Mouse (Mus musculus) adrenal gland, postnatal 36 days (tissue): ENCODE measurements around the gene Klhl23. TPM values are rescaled to one million over a fixed set of nuclear protein-coding genes. Genes with fewer than 3 reads are reported as not detected.

Experiments used
- DNase-seq, 2 experiments: peaks; one replicate each; pipeline ENCODE4 v3.0.0; 2021; ENCODE audit warnings: mixed read lengths in 1 of 2
- total RNA-seq, 2 experiments: library from RNA; stranded (reverse); gene quantifications; 2 replicates each; pipeline ENCODE4 v1.2.3; 2021

Klhl23 gene
- total RNA-seq, 2 experiments from 2014 or later: 9.1 to 12.5 TPM

- no peak for DNase-seq
Measured at GRCm38 (mm10) chr2:69829680-69830079, 7.9 kb downstream of the Klhl23 start.

GRCm38 (mm10) chr2:69830116-69830515 lies 8.4 kb downstream of the Klhl23 start:
- DNase-seq: no peak

GRCm38 (mm10) chr2:69837244-69837967 lies 15.7 kb downstream of the Klhl23 start:
- no peak for DNase-seq

GRCm38 (mm10) chr2:69837996-69838395 lies 16.3 kb downstream of the Klhl23 start:
- no peak for DNase-seq

- DNase-seq: no peak
Measured at GRCm38 (mm10) chr2:69838707-69839106, 17.0 kb downstream of the Klhl23 start.

- no peak for DNase-seq
Measured at GRCm38 (mm10) chr2:69840261-69840660, 18.5 kb downstream of the Klhl23 start.

- DNase-seq: peak in 1 of 2 experiments; percentile 28
Measured at GRCm38 (mm10) chr2:69849215-69849614, 27.5 kb downstream of the Klhl23 start.

- DNase-seq: peak; percentile 16 to 20
Measured at GRCm38 (mm10) chr2:69851427-69852058, 29.8 kb downstream of the Klhl23 start.

- no peak for DNase-seq
Measured at GRCm38 (mm10) chr2:69856392-69856791, 34.6 kb downstream of the Klhl23 start.

- no peak for DNase-seq
Measured at GRCm38 (mm10) chr2:69857882-69858281, 36.1 kb downstream of the Klhl23 start.

GRCm38 (mm10) chr2:69860972-69861452 lies 39.3 kb downstream of the Klhl23 start:
- DNase-seq: peak; percentile 31 to 43

- peak; percentile 95 to 97 for DNase-seq
Measured at GRCm38 (mm10) chr2:69861485-69862091, 39.8 kb downstream of the Klhl23 start, which contains the start of gene Ssb. Gene Ssb (plus strand): TSS chr2:69861562.

GRCm38 (mm10) chr2:69862117-69862657 lies 40.4 kb downstream of the Klhl23 start:
- no peak for DNase-seq

GRCm38 (mm10) chr2:69883990-69884391 lies 62.2 kb downstream of the Klhl23 start:
- peak in 1 of 2 experiments; percentile 8 for DNase-seq

- DNase-seq: no peak
Measured at GRCm38 (mm10) chr2:69884581-69884980, 62.8 kb downstream of the Klhl23 start.

GRCm38 (mm10) chr2:69885050-69885449 lies 63.3 kb downstream of the Klhl23 start:
- peak; percentile 2 to 3 for DNase-seq

- peak; percentile 91 to 93 for DNase-seq
Measured at GRCm38 (mm10) chr2:69885451-69886305, 63.9 kb downstream of the Klhl23 start, which contains the start of gene Mettl5. Gene Mettl5 (minus strand): TSS chr2:69885615.
